Mouse (Mus musculus) stomach, embryonic 16.5 days (tissue): ENCODE measurements around the gene P2ry6. TPM values are rescaled to one million over a fixed set of nuclear protein-coding genes. Genes with fewer than 3 reads are reported as not detected.

Source experiments
- ATAC-seq: fragments of 200-750 bp; cut with Nextera tagmentation; 2 replicates; pipeline ENCODE4 v1.8.0; 2017; ENCODE audit warnings: moderate number of reproducible peaks, moderate TSS enrichment; ENCODE audit not compliant: insufficient read depth, low FRiP score
- H3K27ac ChIP-seq: fragments of 300-500 bp; sonication (generic); 2 replicates; pipeline ENCODE4 v1.5.1; 2014; ENCODE audit warnings: low read length
- H3K27me3 ChIP-seq: fragments of 300-500 bp; sonication (generic); 2 replicates; pipeline ENCODE4 v1.6.1; 2014; ENCODE audit warnings: low read length, control low read depth, mixed read lengths; ENCODE audit not compliant: control insufficient read depth, insufficient read depth
- H3K36me3 ChIP-seq: fragments of 300-500 bp; sonication (generic); 2 replicates; pipeline ENCODE4 v1.6.1; 2014; ENCODE audit warnings: low read length; ENCODE audit not compliant: control insufficient read depth, insufficient read depth
- H3K4me1 ChIP-seq: fragments of 300-500 bp; sonication (generic); 2 replicates; pipeline ENCODE4 v1.6.1; 2014; ENCODE audit warnings: low read length, control low read depth, mixed read lengths; ENCODE audit not compliant: control insufficient read depth, insufficient read depth
- H3K4me2 ChIP-seq: fragments of 300-500 bp; sonication (generic); 2 replicates; pipeline ENCODE4 v1.6.1; 2014; ENCODE audit warnings: low read depth, low read length, mixed read lengths
- H3K4me3 ChIP-seq: fragments of 300-500 bp; sonication (generic); replicated peaks from 2 replicates; pipeline ENCODE4 v1.5.1; 2014; ENCODE audit warnings: mild to moderate bottlenecking, low read length
- H3K9ac ChIP-seq: fragments of 300-500 bp; sonication (generic); 2 replicates; pipeline ENCODE4 v1.6.1; 2014; ENCODE audit warnings: low read length
- H3K9me3 ChIP-seq: fragments of 300-500 bp; sonication (generic); replicated peaks from 2 replicates; pipeline ENCODE4 v1.6.1; 2016; ENCODE audit warnings: low read length, control low read depth; ENCODE audit not compliant: control insufficient read depth
- WGBS: fragments of 180-500 bp; shearing (Covaris S2); extraction: QIAGEN DNeasy Blood & Tissue Kit; methylation state at CpG from one replicate; pipeline ENCODE4 v1.1.7; 2014; 5-methylcytosine and 5-hydroxymethylcytosine counted together
- polyA plus RNA-seq: library from polyadenylated mRNA; unstranded; fragments of >200 nt; fragmentation: Nextera tagmentation; extraction: Ambion mirVana; gene quantifications from 2 replicates; pipeline ENCODE4 v1.2.1, GENCODE M21; 2015

The P2ry6 gene
- polyA plus RNA-seq, 1 experiment from 2014 or later = 7.9 TPM

DNA sequence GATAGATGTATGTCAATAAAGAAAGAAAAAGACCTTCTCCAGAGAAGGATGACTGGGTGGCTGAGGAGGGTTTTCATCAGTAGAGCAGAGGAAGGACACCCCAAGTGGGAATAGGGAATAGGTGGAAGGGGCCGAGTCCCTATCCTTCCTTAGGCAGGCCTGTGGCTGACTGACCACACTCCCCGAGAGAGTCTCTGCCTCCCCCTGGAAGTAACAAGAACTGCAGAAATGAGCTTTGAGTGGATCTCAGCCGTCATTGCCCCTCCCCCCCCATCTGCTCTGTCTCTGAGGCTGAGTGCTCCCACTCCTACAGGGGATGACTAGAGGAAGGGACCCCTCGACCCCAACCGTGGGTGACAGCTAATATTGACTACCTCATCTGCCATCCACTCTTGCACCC lies 33.3 kb downstream of the P2ry6 start:
- no peak for ATAC-seq
- Histone ChIP-seq H3K36me3 (no peaks in the 10 kb centered on the region), H3K4me1 (peaks cover 9% of the 10 kb centered on the region; the same call in 1 of the 2 replicates), H3K27me3 (no peaks in the 10 kb centered on the region), H3K9me3 (no peaks in the 10 kb centered on the region), H3K4me3 (no peak overlapping the region), H3K4me2 (no peak overlapping the region), H3K9ac (no peak overlapping the region), H3K27ac (no peak overlapping the region)
- 31% methylated on average over 5 of the region's 5 CpGs for WGBS

DNA sequence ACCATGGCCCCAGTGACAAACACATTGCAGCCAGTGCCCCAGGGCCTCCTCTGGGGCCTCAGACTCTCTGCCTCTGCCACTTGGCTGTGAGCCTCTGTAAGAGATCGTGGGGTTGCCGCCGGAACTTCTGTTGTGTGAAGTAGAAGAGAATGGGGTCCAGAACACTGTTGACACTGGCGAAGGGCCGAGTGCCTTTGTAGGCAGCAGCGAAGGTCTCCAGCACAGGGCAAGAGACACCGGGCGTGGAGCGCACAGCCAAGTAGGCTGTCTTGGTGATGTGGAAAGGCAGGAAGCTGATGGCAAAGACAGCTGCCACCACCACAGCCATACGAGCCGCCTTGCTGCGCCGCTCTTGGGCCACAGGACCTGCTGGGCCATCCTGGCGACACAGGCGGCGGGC lies 36.3 kb downstream of the P2ry6 start:
- Histone ChIP-seq H3K27me3 (no peaks in the 10 kb centered on the region), H3K36me3 (no peaks in the 10 kb centered on the region), H3K4me2 (no peak overlapping the region), H3K9ac (no peak overlapping the region), H3K4me1 (peaks cover 7% of the 10 kb centered on the region; the same call in 1 of the 2 replicates), H3K4me3 (no peak overlapping the region), H3K9me3 (no peaks in the 10 kb centered on the region), H3K27ac (no peak overlapping the region)
- no peak for ATAC-seq
- whole genome bisulfite sequencing = 84% methylated on average over 16 of the region's 16 CpGs

DNA sequence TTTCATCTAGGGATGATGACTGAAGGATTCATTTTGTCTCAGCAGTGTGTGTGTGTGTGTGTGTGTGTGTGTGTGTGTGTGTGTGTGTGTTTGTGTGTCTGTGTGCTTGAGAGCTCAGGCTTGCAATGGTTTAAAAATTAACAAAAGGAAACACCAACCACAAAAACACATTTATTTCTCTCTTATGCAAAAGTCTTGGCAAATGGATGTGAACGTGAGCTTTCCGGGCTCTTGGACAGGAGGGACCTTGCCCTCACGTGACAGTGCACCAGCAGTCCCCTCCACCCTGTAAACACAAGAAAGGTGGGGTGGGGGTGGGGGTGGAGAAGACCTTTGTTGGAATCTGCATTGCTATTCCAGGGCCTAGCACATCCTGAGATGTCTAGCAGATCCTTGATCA lies 37.0 kb downstream of the P2ry6 start:
- H3K4me1 ChIP-seq = 0 out of 2 replicates have a peak, but pooled peaks cover 5% of the 10 kb centered on the region
- H3K36me3 ChIP-seq = no peaks in the 10 kb centered on the region
- 48% methylated on average over 3 of the region's 3 CpGs for WGBS
- H3K4me3 ChIP-seq = no peak overlapping the region
- no peak overlapping the region for H3K9ac ChIP-seq
- H3K9me3 ChIP-seq = no peaks in the 10 kb centered on the region
- no peak overlapping the region for H3K4me2 ChIP-seq
- no peaks in the 10 kb centered on the region for H3K27me3 ChIP-seq
- no peak overlapping the region for H3K27ac ChIP-seq
- ATAC-seq = no peak

DNA sequence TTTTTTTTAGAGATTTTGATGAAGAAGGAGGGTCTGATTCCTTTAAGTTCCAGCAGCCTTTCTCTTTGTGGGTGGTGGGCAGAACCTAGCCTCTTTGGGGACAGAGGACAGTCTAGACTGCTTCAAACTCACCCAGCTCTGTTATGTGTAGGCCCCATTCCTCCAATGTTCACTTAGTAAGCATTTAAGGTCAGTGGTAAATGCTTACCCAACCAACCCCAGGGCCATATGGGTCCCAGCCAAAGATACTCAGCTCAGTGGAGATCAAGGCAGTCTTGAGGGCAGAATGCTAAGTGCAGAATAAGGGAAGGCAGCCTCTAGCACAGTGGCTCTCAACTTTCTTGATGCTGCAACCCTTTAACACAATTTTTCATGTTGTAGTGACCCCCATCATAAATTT lies 40.9 kb downstream of the P2ry6 start:
- no peaks in the 10 kb centered on the region for H3K36me3 ChIP-seq
- no peak overlapping the region; the same call in 1 of the 2 replicates for H3K27ac ChIP-seq
- H3K4me2 ChIP-seq = peak overlapping the region; percentile 88; the same call in 1 of the 2 replicates
- no peak overlapping the region for H3K4me3 ChIP-seq
- H3K9ac ChIP-seq = no peak overlapping the region
- no peak for ATAC-seq
- H3K27me3 ChIP-seq = no peaks in the 10 kb centered on the region
- H3K9me3 ChIP-seq = no peaks in the 10 kb centered on the region
- H3K4me1 ChIP-seq = peaks cover 26% of the 10 kb centered on the region

DNA sequence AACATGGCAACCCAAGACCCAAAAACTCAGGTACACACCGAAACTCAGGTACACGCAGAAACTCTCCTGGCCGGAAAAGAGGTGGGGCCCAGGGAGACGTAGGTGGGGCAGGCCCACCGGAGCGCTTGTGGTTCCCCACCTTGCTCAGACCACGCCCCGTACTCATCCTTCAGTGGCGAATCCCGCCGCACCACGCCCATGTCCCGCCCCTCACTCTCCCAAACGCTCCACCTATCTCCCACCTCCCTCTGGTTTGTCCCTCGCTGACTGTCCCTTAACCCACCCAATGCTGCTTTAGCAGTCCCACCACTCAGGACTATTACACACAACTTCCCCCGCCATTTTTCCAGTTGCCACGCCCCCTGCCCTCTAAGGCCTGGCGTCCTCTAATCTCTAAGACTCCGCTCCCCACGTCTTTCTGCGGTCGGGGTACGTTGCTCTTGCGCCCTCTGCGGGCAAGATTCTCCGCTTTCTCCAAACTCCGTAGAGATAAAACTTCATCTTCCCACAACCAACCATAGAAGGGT lies 41.9 kb downstream of the P2ry6 start:
- Histone ChIP-seq H3K4me2 (peak overlapping the region; percentile 88), H3K9me3 (no peaks in the 10 kb centered on the region), H3K36me3 (no peaks in the 10 kb centered on the region), H3K9ac (peak overlapping the region; percentile 96), H3K4me1 (peaks cover 35% of the 10 kb centered on the region), H3K27ac (peak overlapping the region; percentile 100), H3K4me3 (peak overlapping the region; percentile 84), H3K27me3 (no peaks in the 10 kb centered on the region)
- under 1% methylated on average over 27 of the region's 27 CpGs for WGBS
- ATAC-seq = peak; percentile 90

DNA sequence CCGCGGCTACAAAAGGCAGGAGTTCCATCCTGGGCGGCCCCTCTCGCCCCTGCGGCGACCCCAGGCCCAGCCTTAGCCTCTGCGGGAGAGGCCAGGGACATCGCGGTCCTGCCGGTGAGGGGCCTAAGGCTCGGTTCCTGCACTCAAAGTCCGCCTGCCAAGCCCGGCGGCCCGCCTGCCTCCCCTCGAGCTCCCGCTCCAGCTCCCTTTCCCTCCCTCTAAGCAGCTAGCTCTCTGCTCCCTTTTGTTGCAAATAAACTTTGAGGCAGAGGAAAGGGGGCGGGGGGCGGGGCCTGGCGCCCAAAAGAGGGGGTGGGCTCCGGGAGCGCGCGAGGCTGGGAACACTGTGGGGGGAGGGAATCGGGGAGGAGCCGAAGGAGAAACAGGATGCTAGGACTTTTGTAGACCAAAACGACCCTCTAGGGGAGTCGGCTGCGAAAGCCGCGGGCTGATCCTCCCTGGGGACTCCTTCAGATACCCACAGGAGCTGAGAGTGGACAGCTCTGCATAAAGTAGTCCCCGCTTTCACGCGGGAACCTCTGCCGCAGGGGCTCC lies 42.4 kb downstream of the P2ry6 start, which contains the start of gene Arhgef17:
Gene Arhgef17, minus strand, starts transcription at position 182 of the 555 bp plus-strand sequence.
- peak within 1 kb of the TSS; percentile 84 for H3K4me3 ChIP-seq
- H3K4me2 ChIP-seq = peak within 1 kb of the TSS; percentile 88
- H3K9ac ChIP-seq = peak within 1 kb of the TSS; percentile 96
- H3K27ac ChIP-seq = peak within 1 kb of the TSS; percentile 100
- ATAC-seq = peak; percentile 75
- H3K4me1 ChIP-seq = peaks cover 41% of the 10 kb centered on the region
- WGBS = 1% methylated on average over 35 of the region's 35 CpGs
- H3K9me3 ChIP-seq = no peaks in the 10 kb centered on the region
- H3K27me3 ChIP-seq = no peaks in the 10 kb centered on the region
- no peaks in the 10 kb centered on the region for H3K36me3 ChIP-seq

DNA sequence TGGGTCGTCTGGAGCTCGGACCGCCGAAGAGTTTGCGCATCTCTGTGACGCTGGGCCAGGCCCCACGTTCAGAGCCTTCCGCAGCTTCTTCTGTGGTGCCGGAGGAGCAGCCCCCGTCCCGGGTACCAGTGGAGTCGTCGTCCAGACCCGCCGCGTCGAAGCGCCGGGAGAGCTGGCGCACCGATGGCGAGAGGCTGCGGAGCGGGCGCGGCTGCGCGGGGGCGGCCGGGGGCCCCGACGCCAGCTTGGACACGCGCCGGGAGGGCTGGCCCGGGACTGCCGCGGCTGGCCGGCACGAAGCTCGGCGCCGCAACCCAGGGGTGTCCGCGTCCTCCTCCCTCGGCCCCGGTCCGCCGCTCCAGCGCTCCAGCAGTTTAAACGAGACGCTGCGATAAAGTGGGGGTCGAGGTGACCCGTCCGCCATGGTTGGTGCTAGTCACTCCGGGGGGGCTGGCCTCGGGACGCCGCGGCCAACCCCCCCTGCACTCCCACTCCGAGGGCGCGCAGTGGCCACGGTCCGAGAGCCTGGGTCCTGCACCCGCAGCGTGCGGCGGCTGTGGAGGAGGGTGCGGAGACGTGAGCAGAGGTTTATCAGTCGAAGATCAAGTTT lies 43.0 kb downstream of the P2ry6 start:
- Histone ChIP-seq H3K27me3 (no peaks in the 10 kb centered on the region), H3K4me2 (peak overlapping the region; percentile 88), H3K4me3 (peak overlapping the region; percentile 84), H3K36me3 (no peaks in the 10 kb centered on the region), H3K9ac (peak overlapping the region; percentile 96), H3K9me3 (no peaks in the 10 kb centered on the region), H3K4me1 (peaks cover 47% of the 10 kb centered on the region), H3K27ac (peak overlapping the region; percentile 100)
- under 1% methylated on average over 71 of the region's 73 CpGs for WGBS
- 0 out of 2 replicates have a peak, but pooled peaks have one; percentile 4 for ATAC-seq

DNA sequence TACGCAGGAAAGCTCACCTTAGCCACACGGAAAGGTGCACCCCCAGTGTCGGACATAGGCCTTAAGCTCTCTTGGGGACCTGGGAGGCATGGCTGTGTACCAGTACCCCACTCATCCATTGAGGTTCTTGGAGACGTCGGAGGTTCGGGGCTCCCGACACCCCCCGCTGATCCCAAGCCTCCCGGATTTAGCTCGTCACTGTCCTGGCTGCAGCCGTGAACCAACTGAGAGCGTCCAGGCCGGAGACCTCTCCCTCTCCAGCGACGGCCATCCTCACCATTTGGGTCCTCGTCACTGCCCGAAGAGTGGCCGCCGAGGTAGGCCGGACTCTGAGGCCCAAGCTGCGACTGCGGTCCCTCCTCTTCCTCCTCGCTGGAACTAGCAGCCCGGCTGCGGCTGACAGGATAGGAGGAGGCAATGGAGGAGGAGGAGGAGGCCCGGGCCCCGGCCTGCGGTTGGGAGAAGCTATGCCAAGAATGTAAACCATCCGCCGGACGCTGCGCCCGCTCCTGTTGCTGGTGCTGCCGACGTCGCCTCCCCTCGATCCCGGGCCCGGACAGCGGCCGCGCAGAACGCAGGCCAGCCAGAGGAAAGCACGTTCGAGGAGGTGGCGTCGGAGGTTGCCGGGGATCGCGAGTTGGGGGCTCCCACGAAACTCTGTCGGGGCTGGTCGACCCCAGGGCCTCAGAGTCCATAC lies 43.7 kb downstream of the P2ry6 start:
- Histone ChIP-seq H3K27me3 (no peaks in the 10 kb centered on the region), H3K27ac (peak overlapping the region; percentile 100), H3K4me1 (peaks cover 53% of the 10 kb centered on the region), H3K4me3 (peak overlapping the region; percentile 84), H3K4me2 (peak overlapping the region; percentile 88), H3K9ac (peak overlapping the region; percentile 96), H3K9me3 (no peaks in the 10 kb centered on the region), H3K36me3 (no peaks in the 10 kb centered on the region)
- ATAC-seq = no peak
- 2% methylated on average over 52 of the region's 53 CpGs for WGBS
